Mouse (Mus musculus) CH12.LX (cell line): ENCODE data around the gene Gm10645.

Source experiments
- CTCF ChIP-seq, 2 experiments: IDR thresholded peaks in 1 of 2; conservative IDR thresholded peaks in 1 of 2; 2 replicates each; pipeline ENCODE4 v1.5.1; 2011 to 2012; ENCODE audit warnings: low read depth in 2 of 2, low read length in 2 of 2, improper control_type of control experiment in 1 of 2, inconsistent platforms in 1 of 2, mild to moderate bottlenecking in 1 of 2, moderate library complexity in 1 of 2
- MAX ChIP-seq: IDR thresholded peaks from 2 replicates; pipeline ENCODE4 v1.6.1; 2011; ENCODE audit warnings: low read length, improper control_type of control experiment
- POLR2A ChIP-seq: IDR thresholded peaks from 2 replicates; pipeline ENCODE4 v1.6.1; 2011; ENCODE audit warnings: low read depth, mild to moderate bottlenecking, improper control_type of control experiment, low read length
- RAD21 ChIP-seq: IDR thresholded peaks from 2 replicates; pipeline ENCODE4 v1.6.1; 2011; ENCODE audit warnings: low read depth, mild to moderate bottlenecking, low read length, improper control_type of control experiment, moderate library complexity

DNA sequence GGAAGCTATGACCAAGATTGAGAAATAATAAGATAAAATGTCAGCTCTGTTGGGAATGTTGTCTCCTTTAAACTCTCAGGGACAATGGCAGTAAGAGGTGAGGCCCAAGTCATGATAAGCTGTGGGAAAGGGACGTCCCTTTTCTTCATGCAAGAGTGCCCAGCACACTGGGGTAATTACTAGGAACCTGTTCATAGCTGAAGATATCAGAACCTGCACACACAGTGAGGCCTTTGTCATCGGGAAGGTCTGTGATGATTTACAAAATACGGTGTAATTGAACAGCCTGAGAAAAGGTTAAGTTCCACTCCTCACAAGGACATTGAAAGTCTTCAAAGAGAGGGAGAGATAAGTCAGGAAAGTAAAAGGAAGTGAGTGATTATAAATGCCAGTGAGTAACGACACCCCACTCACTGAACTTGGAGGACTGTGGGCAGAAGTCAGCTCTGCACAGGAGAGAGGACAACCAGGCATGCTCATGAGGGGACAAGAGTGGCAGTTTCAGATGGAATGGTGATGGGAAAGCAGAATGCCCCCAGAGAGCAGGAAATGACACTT lies 23.6 kb upstream of the Gm10645 start:
- TF ChIP-seq CTCF (conservative IDR thresholded peaks at IDR 0.05 in 1 of 2, IDR thresholded peaks at IDR 0.05 in 1 of 2; ENCODE audit: low read depth in 2 of 2, low read length in 2 of 2) (no peak), RAD21 (no peak), POLR2A (no peak), MAX (no peak)
